Mouse (Mus musculus): ENCODE data around the gene Dnah1. TPM values are rescaled to one million over a fixed set of nuclear protein-coding genes. Genes with fewer than 3 reads are reported as not detected.

The Dnah1 gene
- polyA plus RNA-seq, 1 experiment from 2014 or later: 7.6 TPM

GRCm38 (mm10) chr14:31237101-31237882 is 86.4 kb downstream of the Dnah1 start:
- H3K4me2 ChIP-seq (ENCODE audit: low read depth): no peak overlapping the region
- no peak for ATAC-seq (ENCODE audit: insufficient read depth, low FRiP score, low TSS enrichment)
- no peak overlapping the region for H3K9ac ChIP-seq (ENCODE audit: low read length)
- no peaks in the 10 kb centered on the region for H3K9me3 ChIP-seq (ENCODE audit: control insufficient read depth, low read length)
- no peaks in the 10 kb centered on the region; the same call in 1 of the 2 replicates for H3K4me1 ChIP-seq (ENCODE audit: control insufficient read depth, insufficient read depth, low read length)
- DNase-seq (ENCODE audit: low spot score): no peak
- no peak overlapping the region for H3K27ac ChIP-seq (ENCODE audit: low read depth, low read length)
- H3K27me3 ChIP-seq (ENCODE audit: control insufficient read depth, insufficient read depth, low read length): no peaks in the 10 kb centered on the region
- no peaks in the 10 kb centered on the region for H3K36me3 ChIP-seq (ENCODE audit: control insufficient read depth, insufficient read depth, low read length)
- WGBS: 83% methylated on average over 7 of the region's 7 CpGs
- no peak overlapping the region for H3K4me3 ChIP-seq (ENCODE audit: low read depth, low read length)

- peak; percentile 79 for DNase-seq (ENCODE audit: low spot score)
- H3K4me1 ChIP-seq (ENCODE audit: control insufficient read depth, insufficient read depth, low read length): no peaks in the 10 kb centered on the region; the same call in 1 of the 2 replicates
- H3K9ac ChIP-seq (ENCODE audit: low read length): 0 out of 2 replicates have a peak overlapping the region, but pooled peaks have one; percentile 12
- 18% methylated on average over 11 of the region's 11 CpGs for WGBS
- H3K27me3 ChIP-seq (ENCODE audit: control insufficient read depth, insufficient read depth, low read length): no peaks in the 10 kb centered on the region
- no peak overlapping the region for H3K27ac ChIP-seq (ENCODE audit: low read depth, low read length)
- ATAC-seq (ENCODE audit: insufficient read depth, low FRiP score, low TSS enrichment): no peak
- H3K4me3 ChIP-seq (ENCODE audit: low read depth, low read length): no peak overlapping the region
- H3K9me3 ChIP-seq (ENCODE audit: control insufficient read depth, low read length): no peaks in the 10 kb centered on the region
- no peaks in the 10 kb centered on the region for H3K36me3 ChIP-seq (ENCODE audit: control insufficient read depth, insufficient read depth, low read length)
- H3K4me2 ChIP-seq (ENCODE audit: low read depth): no peak overlapping the region; the same call in 1 of the 2 replicates
These were observed 89.6 kb downstream of the Dnah1 start for GRCm38 (mm10) chr14:31233996-31234591.

GRCm38 (mm10) chr14:31233070-31233995 is 90.4 kb downstream of the Dnah1 start:
- ATAC-seq (ENCODE audit: insufficient read depth, low FRiP score, low TSS enrichment): no peak
- WGBS: 83% methylated on average over 14 of the region's 14 CpGs
- no peaks in the 10 kb centered on the region for H3K36me3 ChIP-seq (ENCODE audit: control insufficient read depth, insufficient read depth, low read length)
- no peak overlapping the region for H3K9ac ChIP-seq (ENCODE audit: low read length)
- no peaks in the 10 kb centered on the region for H3K9me3 ChIP-seq (ENCODE audit: control insufficient read depth, low read length)
- H3K4me3 ChIP-seq (ENCODE audit: low read depth, low read length): no peak overlapping the region
- H3K4me2 ChIP-seq (ENCODE audit: low read depth): no peak overlapping the region; the same call in 1 of the 2 replicates
- H3K4me1 ChIP-seq (ENCODE audit: control insufficient read depth, insufficient read depth, low read length): no peaks in the 10 kb centered on the region; the same call in 1 of the 2 replicates
- H3K27ac ChIP-seq (ENCODE audit: low read depth, low read length): no peak overlapping the region
- no peak for DNase-seq (ENCODE audit: low spot score)
- H3K27me3 ChIP-seq (ENCODE audit: control insufficient read depth, insufficient read depth, low read length): no peaks in the 10 kb centered on the region

- Histone ChIP-seq H3K9me3 (ENCODE audit: control insufficient read depth, low read length) (no peaks in the 10 kb centered on the region), H3K4me1 (ENCODE audit: control insufficient read depth, insufficient read depth, low read length) (no peaks in the 10 kb centered on the region; the same call in 1 of the 2 replicates), H3K27ac (ENCODE audit: low read depth, low read length) (no peak overlapping the region), H3K27me3 (ENCODE audit: control insufficient read depth, insufficient read depth, low read length) (no peaks in the 10 kb centered on the region), H3K4me2 (ENCODE audit: low read depth) (no peak overlapping the region), H3K4me3 (ENCODE audit: low read depth, low read length) (no peak overlapping the region), H3K36me3 (ENCODE audit: control insufficient read depth, insufficient read depth, low read length) (no peaks in the 10 kb centered on the region), H3K9ac (ENCODE audit: low read length) (no peak overlapping the region)
- WGBS: 88% methylated on average over 13 of the region's 13 CpGs
- DNase-seq (ENCODE audit: low spot score) (no peak), ATAC-seq (ENCODE audit: insufficient read depth, low FRiP score, low TSS enrichment) (no peak)
These were observed 91.2 kb downstream of the Dnah1 start for GRCm38 (mm10) chr14:31232404-31233069.

GRCm38 (mm10) chr14:31230442-31230841 is 93.3 kb downstream of the Dnah1 start:
- no peaks in the 10 kb centered on the region for H3K27me3 ChIP-seq (ENCODE audit: control insufficient read depth, insufficient read depth, low read length)
- H3K4me2 ChIP-seq (ENCODE audit: low read depth): no peak overlapping the region
- H3K4me1 ChIP-seq (ENCODE audit: control insufficient read depth, insufficient read depth, low read length): no peaks in the 10 kb centered on the region; the same call in 1 of the 2 replicates
- no peak overlapping the region for H3K4me3 ChIP-seq (ENCODE audit: low read depth, low read length)
- no peak overlapping the region for H3K27ac ChIP-seq (ENCODE audit: low read depth, low read length)
- WGBS: 70% methylated on average over 8 of the region's 8 CpGs
- no peak overlapping the region for H3K9ac ChIP-seq (ENCODE audit: low read length)
- ATAC-seq (ENCODE audit: insufficient read depth, low FRiP score, low TSS enrichment) (no peak), DNase-seq (ENCODE audit: low spot score) (no peak)
- H3K36me3 ChIP-seq (ENCODE audit: control insufficient read depth, insufficient read depth, low read length): no peaks in the 10 kb centered on the region
- no peaks in the 10 kb centered on the region for H3K9me3 ChIP-seq (ENCODE audit: control insufficient read depth, low read length)

GRCm38 (mm10) chr14:31228234-31228633 is 95.5 kb downstream of the Dnah1 start:
- no peak overlapping the region for H3K9ac ChIP-seq (ENCODE audit: low read length)
- H3K9me3 ChIP-seq (ENCODE audit: control insufficient read depth, low read length): no peaks in the 10 kb centered on the region
- no peak overlapping the region for H3K4me3 ChIP-seq (ENCODE audit: low read depth, low read length)
- H3K36me3 ChIP-seq (ENCODE audit: control insufficient read depth, insufficient read depth, low read length): no peaks in the 10 kb centered on the region
- WGBS: 72% methylated on average over 6 of the region's 6 CpGs
- ATAC-seq (ENCODE audit: insufficient read depth, low FRiP score, low TSS enrichment) (no peak), DNase-seq (ENCODE audit: low spot score) (peak; percentile 9)
- no peaks in the 10 kb centered on the region for H3K27me3 ChIP-seq (ENCODE audit: control insufficient read depth, insufficient read depth, low read length)
- no peak overlapping the region for H3K4me2 ChIP-seq (ENCODE audit: low read depth)
- no peaks in the 10 kb centered on the region for H3K4me1 ChIP-seq (ENCODE audit: control insufficient read depth, insufficient read depth, low read length)
- H3K27ac ChIP-seq (ENCODE audit: low read depth, low read length): no peak overlapping the region

- Histone ChIP-seq H3K9ac (ENCODE audit: low read length) (no peak overlapping the region), H3K27me3 (ENCODE audit: control insufficient read depth, insufficient read depth, low read length) (no peaks in the 10 kb centered on the region), H3K4me1 (ENCODE audit: control insufficient read depth, insufficient read depth, low read length) (no peaks in the 10 kb centered on the region), H3K36me3 (ENCODE audit: control insufficient read depth, insufficient read depth, low read length) (no peaks in the 10 kb centered on the region), H3K27ac (ENCODE audit: low read depth, low read length) (no peak overlapping the region), H3K4me3 (ENCODE audit: low read depth, low read length) (no peak overlapping the region), H3K9me3 (ENCODE audit: control insufficient read depth, low read length) (no peaks in the 10 kb centered on the region), H3K4me2 (ENCODE audit: low read depth) (no peak overlapping the region)
- ATAC-seq (ENCODE audit: insufficient read depth, low FRiP score, low TSS enrichment) (no peak), DNase-seq (ENCODE audit: low spot score) (no peak)
- WGBS: 79% methylated on average over 4 of the region's 4 CpGs
These were observed 96.7 kb downstream of the Dnah1 start for GRCm38 (mm10) chr14:31226978-31227377.

GRCm38 (mm10) chr14:31217666-31218065 is 106.0 kb downstream of the Dnah1 start, which contains the start of gene Sema3g:
Gene Sema3g (plus strand): TSS chr14:31217860.
- Histone ChIP-seq H3K9me3 (ENCODE audit: control insufficient read depth, low read length) (no peaks in the 10 kb centered on the region), H3K9ac (ENCODE audit: low read length) (no peak within 1 kb of the TSS; the same call in 1 of the 2 replicates), H3K27ac (ENCODE audit: low read depth, low read length) (no peak within 1 kb of the TSS), H3K4me2 (ENCODE audit: low read depth) (no peak within 1 kb of the TSS), H3K4me3 (ENCODE audit: low read depth, low read length) (no peak within 1 kb of the TSS; the same call in 1 of the 2 replicates), H3K36me3 (ENCODE audit: control insufficient read depth, insufficient read depth, low read length) (no peaks in the 10 kb centered on the region), H3K4me1 (ENCODE audit: control insufficient read depth, insufficient read depth, low read length) (0 out of 2 replicates have a peak, but pooled peaks cover 3% of the 10 kb centered on the region), H3K27me3 (ENCODE audit: control insufficient read depth, insufficient read depth, low read length) (no peaks in the 10 kb centered on the region)
- peak; percentile 50; the same call in 1 of the 2 replicates for ATAC-seq (ENCODE audit: insufficient read depth, low FRiP score, low TSS enrichment)
- 12% methylated on average over 11 of the region's 11 CpGs for WGBS
- DNase-seq (ENCODE audit: low spot score): peak; percentile 61
